Mouse (Mus musculus) liver, adult 2 months (tissue): ENCODE data around the gene Col1a2. TPM values are rescaled to one million over a fixed set of nuclear protein-coding genes. Genes with fewer than 3 reads are reported as not detected.

Experiments
- DNase-seq: peaks from one replicate; pipeline ENCODE4 v3.0.0-alpha.2; 2011; ENCODE audit warnings: low read depth, low spot score; ENCODE audit errors: extremely low read depth
- H3K27ac ChIP-seq: fragments of 200-500 bp; replicated peaks from 2 replicates; pipeline ENCODE4 v1.5.1; 2012; ENCODE audit warnings: low read depth, mild to moderate bottlenecking, control low read depth, inconsistent platforms, low read length; ENCODE audit not compliant: insufficient read depth
- H3K27me3 ChIP-seq: fragments of 200-500 bp; 2 replicates; pipeline ENCODE4 v1.6.1; 2012; ENCODE audit warnings: mild to moderate bottlenecking, moderate library complexity, low read length, inconsistent platforms; ENCODE audit not compliant: control insufficient read depth, insufficient read depth
- H3K36me3 ChIP-seq: fragments of 200-500 bp; 2 replicates; pipeline ENCODE4 v1.6.1; 2012; ENCODE audit warnings: low read length, inconsistent platforms; ENCODE audit not compliant: control insufficient read depth, insufficient read depth
- H3K4me1 ChIP-seq: fragments of 200-500 bp; 2 replicates; pipeline ENCODE4 v1.6.1; 2011; ENCODE audit warnings: low read length; ENCODE audit not compliant: control insufficient read depth, insufficient read depth
- H3K4me3 ChIP-seq: fragments of 200-500 bp; 2 replicates; pipeline ENCODE4 v1.5.1; 2011; ENCODE audit warnings: low read depth, mild to moderate bottlenecking, control low read depth, low read length, moderate library complexity; ENCODE audit not compliant: insufficient read depth
- H3K79me2 ChIP-seq: fragments of 200-500 bp; 2 replicates; pipeline ENCODE4 v1.6.1; 2012; ENCODE audit warnings: inconsistent platforms, mild to moderate bottlenecking, low read length, moderate library complexity; ENCODE audit not compliant: control insufficient read depth, insufficient read depth
- H3K9ac ChIP-seq: fragments of 200-500 bp; 2 replicates; pipeline ENCODE4 v1.6.1; 2012; ENCODE audit warnings: low read depth, mild to moderate bottlenecking, control low read depth, inconsistent platforms, low read length
- CTCF ChIP-seq: fragments of 200-500 bp; IDR thresholded peaks from 2 replicates; pipeline ENCODE4 v1.5.1; 2011; ENCODE audit warnings: low read depth, low read length, control low read depth
- POLR2A ChIP-seq: fragments of 200-500 bp; IDR thresholded peaks from 2 replicates; pipeline ENCODE4 v1.6.1; 2011; ENCODE audit warnings: low read length, control low read depth; ENCODE audit not compliant: insufficient read depth; ENCODE audit errors: extremely low read depth
- WGBS: fragments of 180-500 bp; shearing (Covaris S2); methylation state at CpG from one replicate; pipeline ENCODE4 v1.1.7; 2018; 5-methylcytosine and 5-hydroxymethylcytosine counted together
- polyA plus RNA-seq: library from polyadenylated mRNA; depleted of rRNA; stranded (reverse); fragments of >200 nt; gene quantifications from 2 replicates; pipeline ENCODE4 v1.2.3, GENCODE M21; 2012
- total RNA-seq: library from RNA; depleted of rRNA; stranded (reverse); fragments of >200 nt; gene quantifications from 2 replicates; pipeline ENCODE4 v1.2.3, GENCODE M21; 2014

Gene Col1a2
- total and polyA plus RNA-seq, 2 experiments = 4.6 to 8.1 TPM

DNA sequence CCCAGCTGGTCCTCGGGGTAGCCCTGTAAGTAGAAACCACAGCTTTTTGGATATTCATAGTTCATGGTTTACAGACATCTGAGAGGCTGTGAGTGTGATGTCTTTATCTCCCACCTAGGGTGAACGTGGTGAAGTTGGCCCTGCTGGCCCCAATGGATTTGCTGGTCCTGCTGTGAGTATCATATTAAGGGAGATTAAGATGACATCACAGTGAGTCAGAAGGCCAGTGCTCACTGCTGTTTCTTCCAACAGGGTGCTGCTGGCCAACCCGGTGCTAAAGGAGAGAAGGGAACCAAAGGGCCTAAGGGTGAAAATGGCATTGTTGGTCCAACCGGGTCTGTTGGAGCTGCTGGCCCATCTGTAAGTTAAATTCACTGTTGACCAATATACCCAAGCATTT, 26.4 kb downstream of the Col1a2 start:
- Histone ChIP-seq H3K4me3 (no peak overlapping the region), H3K36me3 (no peaks in the 10 kb centered on the region), H3K79me2 (no peaks in the 10 kb centered on the region), H3K27me3 (no peaks in the 10 kb centered on the region), H3K9ac (no peak overlapping the region), H3K27ac (no peak overlapping the region), H3K4me1 (no peaks in the 10 kb centered on the region)
- WGBS = 82% methylated on average over 4 of the region's 4 CpGs
- no peak for TF ChIP-seq CTCF
- TF ChIP-seq POLR2A = no peak
- DNase-seq = no peak

DNA sequence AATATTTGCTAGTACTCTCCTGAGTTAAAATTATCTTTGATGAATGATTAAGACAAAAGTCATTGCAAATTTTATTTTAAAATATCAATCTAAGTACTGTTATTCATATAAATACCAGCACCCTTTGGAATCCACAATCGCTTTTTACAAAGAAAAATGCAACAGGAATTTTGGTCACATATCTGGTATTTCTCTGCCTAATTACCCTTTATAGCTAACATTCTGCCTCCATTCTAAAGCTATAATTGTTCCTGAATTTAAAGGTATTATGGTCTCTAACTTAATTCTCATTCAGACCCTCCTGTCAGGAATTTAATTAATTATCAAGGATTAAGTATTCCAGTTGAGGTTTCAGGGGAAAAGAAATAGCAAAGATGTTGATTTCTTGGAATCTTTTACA, 28.3 kb downstream of the Col1a2 start:
- no peak for DNase-seq
- Histone ChIP-seq H3K36me3 (no peaks in the 10 kb centered on the region), H3K79me2 (no peaks in the 10 kb centered on the region), H3K4me1 (no peaks in the 10 kb centered on the region), H3K9ac (no peak overlapping the region), H3K27me3 (no peaks in the 10 kb centered on the region), H3K27ac (no peak overlapping the region), H3K4me3 (no peak overlapping the region)
- WGBS = 96% methylated on average over 1 of the region's 1 CpGs
- TF ChIP-seq POLR2A (no peak), CTCF (no peak)

- no peaks in the 10 kb centered on the region for H3K36me3 ChIP-seq
- H3K4me1 ChIP-seq = no peaks in the 10 kb centered on the region
- H3K79me2 ChIP-seq = no peaks in the 10 kb centered on the region
- no peaks in the 10 kb centered on the region for H3K27me3 ChIP-seq
- WGBS = 84% methylated on average over 8 of the region's 8 CpGs
- TF ChIP-seq POLR2A = no peak
- no peak for TF ChIP-seq CTCF
- no peak overlapping the region for H3K27ac ChIP-seq
- DNase-seq = no peak
- H3K9ac ChIP-seq = no peak overlapping the region
- no peak overlapping the region for H3K4me3 ChIP-seq
These were observed 30.0 kb downstream of the Col1a2 start for GRCm38 (mm10) chr6:4534462-4535079.

DNA sequence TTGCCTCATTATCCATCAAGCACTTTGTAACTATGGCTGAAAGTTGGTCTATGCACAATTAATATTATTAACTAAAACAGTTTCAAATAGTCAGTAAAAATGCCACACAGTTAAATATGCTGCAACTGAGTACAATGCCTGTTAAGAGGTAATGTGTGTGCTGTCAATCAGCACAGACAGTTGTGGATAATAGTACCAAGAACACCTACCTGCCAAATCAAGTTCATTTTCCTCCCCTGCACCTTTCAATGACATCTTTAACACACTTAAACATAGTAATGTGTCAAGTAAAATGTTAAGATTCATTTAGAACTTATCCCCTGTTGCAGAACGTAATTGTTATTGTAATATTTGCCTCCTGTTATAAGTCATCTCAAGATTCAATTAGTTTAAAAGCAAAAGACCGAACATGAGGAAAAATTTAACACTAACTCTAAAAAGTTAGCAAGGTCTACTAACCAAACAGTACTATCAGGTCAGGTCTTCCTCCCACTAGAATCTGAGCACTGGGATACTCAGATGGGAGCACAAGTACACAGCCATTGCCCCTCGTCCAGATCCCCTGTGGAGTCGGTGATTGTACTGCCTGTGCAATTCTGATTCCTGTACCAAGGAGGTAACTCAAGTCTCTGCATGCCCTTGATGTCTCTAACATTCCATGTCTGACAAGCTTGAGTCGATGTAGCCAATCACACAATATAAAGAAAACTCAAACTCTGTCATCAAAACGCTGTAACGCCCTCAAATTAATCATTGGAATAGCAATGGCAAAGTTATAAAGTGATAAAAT, 37.5 kb downstream of the Col1a2 start:
- Histone ChIP-seq H3K4me1 (no peaks in the 10 kb centered on the region), H3K36me3 (no peaks in the 10 kb centered on the region), H3K4me3 (no peak overlapping the region), H3K27me3 (no peaks in the 10 kb centered on the region), H3K9ac (no peak overlapping the region), H3K27ac (no peak overlapping the region), H3K79me2 (no peaks in the 10 kb centered on the region)
- 86% methylated on average over 7 of the region's 7 CpGs for WGBS
- no peak for TF ChIP-seq CTCF
- no peak for TF ChIP-seq POLR2A
- DNase-seq = no peak

- WGBS = 51% methylated on average over 6 of the region's 6 CpGs
- no peak overlapping the region for H3K4me3 ChIP-seq
- peak; percentile 10 for DNase-seq
- H3K4me1 ChIP-seq = no peaks in the 10 kb centered on the region
- H3K27ac ChIP-seq = no peak overlapping the region
- no peaks in the 10 kb centered on the region for H3K27me3 ChIP-seq
- H3K36me3 ChIP-seq = no peaks in the 10 kb centered on the region
- peak; percentile 48 for TF ChIP-seq CTCF
- TF ChIP-seq POLR2A = no peak
- no peak overlapping the region for H3K9ac ChIP-seq
- no peaks in the 10 kb centered on the region for H3K79me2 ChIP-seq
These were observed 39.9 kb downstream of the Col1a2 start for GRCm38 (mm10) chr6:4544554-4544953.

GRCm38 (mm10) chr6:4545727-4546126, 41.1 kb downstream of the Col1a2 start:
- H3K27me3 ChIP-seq = no peaks in the 10 kb centered on the region
- no peaks in the 10 kb centered on the region; the same call in 1 of the 2 replicates for H3K4me1 ChIP-seq
- no peaks in the 10 kb centered on the region for H3K79me2 ChIP-seq
- no peak overlapping the region for H3K27ac ChIP-seq
- no peak overlapping the region for H3K9ac ChIP-seq
- no peaks in the 10 kb centered on the region for H3K36me3 ChIP-seq
- peak; percentile 19 for DNase-seq
- peak; percentile 73 for TF ChIP-seq CTCF
- no peak for TF ChIP-seq POLR2A
- WGBS = 15% methylated on average over 8 of the region's 8 CpGs
- H3K4me3 ChIP-seq = no peak overlapping the region
